In genomic region chr4:130264698-130265349, GRCm38 (mm10) we compare ENCODE assay signal across 8 mouse cellular contexts. TPM values are rescaled to one million over a fixed set of nuclear protein-coding genes. Genes with fewer than 3 reads are reported as not detected.
A peak's percentile ranks its signal among the peaks of the same experiment; 100 is the strongest.
DNase-seq lines count a peak whose midpoint lies in the region; ATAC-seq and TF ChIP-seq lines count a peak whose summit lies in the region.

No protein-coding gene starts in this region.

- H3K9me3 ChIP-seq in kidney, postnatal 0 days (replicated peaks; ENCODE audit: low read length) = no peaks in the 10 kb centered on the region

- peaks cover 3% of the 10 kb centered on the region; the same call in 1 of the 2 replicates for H3K4me1 ChIP-seq in kidney, postnatal 0 days (replicated peaks; ENCODE audit: insufficient read depth, low read length)

- ATAC-seq in kidney, postnatal 0 days (replicated peaks; ENCODE audit: low FRiP score, low read depth) = peak; percentile 62

- H3K36me3 ChIP-seq in C2C12 (ENCODE audit: control insufficient read depth, insufficient read depth) = no peaks in the 10 kb centered on the region
- H3K36me3 ChIP-seq in kidney, postnatal 0 days (ENCODE audit: insufficient read depth, low read length) = no peaks in the 10 kb centered on the region

- no peaks in the 10 kb centered on the region for H3K27me3 ChIP-seq in C2C12 (ENCODE audit: control insufficient read depth, insufficient read depth, insufficient read length)
- no peaks in the 10 kb centered on the region for H3K27me3 ChIP-seq in kidney, postnatal 0 days (ENCODE audit: insufficient read depth, low read length)

- H3K9ac ChIP-seq in kidney, postnatal 0 days (ENCODE audit: low read depth, low read length) = no peak overlapping the region

- DNase-seq in T-cell, adult 2 months (ENCODE audit: low spot score) = peak; percentile 32
- peak; percentile 78 for DNase-seq in embryo, embryonic 10.5 days (ENCODE audit: low spot score)
- DNase-seq in gastrocnemius, postnatal 4 days (ENCODE audit: low spot score in 2 of 2) = peak; percentile 45 to 63
- DNase-seq in kidney, postnatal 0 days (ENCODE audit: low spot score) = peak; percentile 68
- peak; percentile 49 to 51 for DNase-seq in lung, adult 18-20 months
- peak; percentile 70 for DNase-seq in ovary, postnatal 14 days (ENCODE audit: low spot score)
- DNase-seq in urinary bladder, postnatal 14 days (ENCODE audit: low spot score) = peak; percentile 64

- H3ac ChIP-seq in C2C12 (ENCODE audit: control insufficient read depth, insufficient read length, low read depth) = no peak overlapping the region

- H3K4me2 ChIP-seq in kidney, postnatal 0 days (ENCODE audit: low read length) = peak overlapping the region; percentile 30

- H3K79me3 ChIP-seq in C2C12 (ENCODE audit: low read depth) = no peaks in the 10 kb centered on the region

- 23% methylated on average over 24 of the region's 24 CpGs for whole genome bisulfite sequencing in kidney, postnatal 0 days

- H3K4me3 ChIP-seq in C2C12 (ENCODE audit: insufficient read depth, poor library complexity, severe bottlenecking) = no peak overlapping the region
- no peak overlapping the region for H3K4me3 ChIP-seq in kidney, postnatal 0 days (replicated peaks; ENCODE audit: low read depth, low read length)

- H3K79me2 ChIP-seq in C2C12 (ENCODE audit: control insufficient read depth, insufficient read depth) = no peaks in the 10 kb centered on the region

- peak; percentile 61 for TF ChIP-seq CTCF in C2C12 (IDR thresholded peaks at IDR 0.05; ENCODE audit: control insufficient read depth, insufficient read depth, insufficient read length)
- peak; percentile 77 for TF ChIP-seq CTCF in kidney, postnatal 0 days (IDR thresholded peaks at IDR 0.05; ENCODE audit: low read depth)

- no peak overlapping the region for H3K27ac ChIP-seq in kidney, postnatal 0 days

TF ChIP-seq in C2C12, 6 proteins besides CTCF, POLR2A, EP300 and RAD21:
- TF ChIP-seq FOSL1 (IDR thresholded peaks at IDR 0.05; ENCODE audit: insufficient read depth, low read length, poor library complexity, severe bottlenecking) (no peak), MYOD1 (IDR thresholded peaks at IDR 0.05; ENCODE audit: control insufficient read depth, insufficient read length, low read depth) (no peak), CEBPB (IDR thresholded peaks at IDR 0.05; ENCODE audit: low read depth) (no peak)

RNA-seq across cellular contexts. Expression of gene Serinc2, which starts 14.2 kb away (rescaled TPM):
- polyA plus RNA-seq in C2C12 (2012; fragmentation: generic; extraction: Trizol) = 37.7 TPM
- total RNA-seq in gastrocnemius, postnatal 4 days (2021) = 10 to 100 TPM; 43.2 to 53.4 TPM
- polyA plus RNA-seq in kidney, postnatal 0 days (2015; fragmentation: Nextera tagmentation; extraction: Ambion mirVana) = 52.6 and 58.0 TPM in 2 replicates

RNA-seq across cellular contexts. Expression of gene Gm853, which starts 42.6 kb away (rescaled TPM):
- polyA plus RNA-seq in C2C12 (2012; fragmentation: generic; extraction: Trizol) = not detected
- not detected for total RNA-seq in gastrocnemius, postnatal 4 days (2021)
- polyA plus RNA-seq in kidney, postnatal 0 days (2015; fragmentation: Nextera tagmentation; extraction: Ambion mirVana) = 14.3 and 15.9 TPM in 2 replicates

RNA-seq across cellular contexts. Expression of gene Fabp3, which starts 43.6 kb away (rescaled TPM):
- 14.5 TPM for polyA plus RNA-seq in C2C12 (2012; fragmentation: generic; extraction: Trizol)
- 100 to 1,000 TPM; 453 to 501 TPM for total RNA-seq in gastrocnemius, postnatal 4 days (2021)
- 542 and 545 TPM in 2 replicates for polyA plus RNA-seq in kidney, postnatal 0 days (2015; fragmentation: Nextera tagmentation; extraction: Ambion mirVana)

RNA-seq across cellular contexts. Expression of gene Gm10570, which starts 43.6 kb away (rescaled TPM):
- not detected for polyA plus RNA-seq in C2C12 (2012; fragmentation: generic; extraction: Trizol)
- total RNA-seq in gastrocnemius, postnatal 4 days (2021) = under 1 TPM; 0.60 to 0.81 TPM
- polyA plus RNA-seq in kidney, postnatal 0 days (2015; fragmentation: Nextera tagmentation; extraction: Ambion mirVana) = 0.69 and 1.2 TPM in 2 replicates

Comparison
In these comparisons a context has a peak if more than half of its experiments do, and no peak if none do; other contexts are left out.
1. RNA of gene Gm853, which starts 42.6 kb away (polyA plus RNA-seq): 14.3 to 15.9 TPM in kidney, postnatal 0 days; not detected in C2C12 (single experiment); every median in the first group is over 10 times any median in the second.
2. RNA of gene Fabp3, which starts 43.6 kb away (polyA plus RNA-seq): 542 to 545 TPM in kidney, postnatal 0 days; 14.5 TPM in C2C12 (single experiment); every median in the first group is over 10 times any median in the second.
3. Peak in every context shown above with its lines, with median percentiles within 50 percentile points of each other: DNase-seq.